Mouse (Mus musculus) inflammation-experienced regulatory T-cells, adult 6 months (primary cell): ENCODE data around the gene Chd9. TPM values are rescaled to one million over a fixed set of nuclear protein-coding genes. Genes with fewer than 3 reads are reported as not detected.
A peak's percentile ranks its signal among the peaks of the same experiment; 100 is the strongest.
"Not testable (repeated sequence)": the region's sequence is repeated elsewhere in the genome, so short reads cannot be mapped to it uniquely, and the experiment has no call there.

Experiments
- ATAC-seq: one replicate; pipeline ENCODE4 v1.8.0; 2017
- polyA plus RNA-seq, 3 experiments: library from polyadenylated mRNA; unstranded; fragments of 100-300 nt; shearing (Covaris generic); gene quantifications; one replicate each; pipeline ENCODE4 v1.2.1; 2017

The Chd9 gene
- polyA plus RNA-seq, 3 experiments from 2014 or later = 77.2 to 213 (median 144) TPM

GRCm38 (mm10) chr8:90907848-90908551 lies 79.8 kb downstream of the Chd9 start:
- peak; percentile 86 for ATAC-seq

GRCm38 (mm10) chr8:90908580-90909471 lies 80.7 kb downstream of the Chd9 start:
- peak; percentile 36 for ATAC-seq

GRCm38 (mm10) chr8:90923158-90923905 lies 95.2 kb downstream of the Chd9 start:
- ATAC-seq = no peak

- no peak for ATAC-seq
These were observed 100.3 kb downstream of the Chd9 start for GRCm38 (mm10) chr8:90928412-90928811.

GRCm38 (mm10) chr8:90930125-90930524 lies 102.0 kb downstream of the Chd9 start:
- not testable (repeated sequence) for ATAC-seq

GRCm38 (mm10) chr8:90932934-90933333 lies 104.8 kb downstream of the Chd9 start:
- no peak for ATAC-seq

GRCm38 (mm10) chr8:90934786-90935185 lies 106.6 kb downstream of the Chd9 start:
- no peak for ATAC-seq

GRCm38 (mm10) chr8:90936840-90937239 lies 108.7 kb downstream of the Chd9 start:
- peak; percentile 84 for ATAC-seq

- no peak for ATAC-seq
These were observed 110.3 kb downstream of the Chd9 start for GRCm38 (mm10) chr8:90938352-90938930.

GRCm38 (mm10) chr8:90939867-90940266 lies 111.7 kb downstream of the Chd9 start:
- ATAC-seq = no peak

- ATAC-seq = no peak
These were observed 115.6 kb downstream of the Chd9 start for GRCm38 (mm10) chr8:90943770-90944169.

- peak; percentile 90 for ATAC-seq
These were observed 126.9 kb downstream of the Chd9 start for GRCm38 (mm10) chr8:90954802-90955760.

GRCm38 (mm10) chr8:90955761-90956136 lies 127.6 kb downstream of the Chd9 start:
- no peak for ATAC-seq

- ATAC-seq = no peak
These were observed 128.2 kb downstream of the Chd9 start for GRCm38 (mm10) chr8:90956390-90956789.

GRCm38 (mm10) chr8:90957711-90958110 lies 129.6 kb downstream of the Chd9 start:
- no peak for ATAC-seq

GRCm38 (mm10) chr8:90959721-90960120 lies 131.6 kb downstream of the Chd9 start:
- ATAC-seq = no peak

- ATAC-seq = peak; percentile 72
These were observed 133.5 kb downstream of the Chd9 start for GRCm38 (mm10) chr8:90961603-90962002.

- ATAC-seq = no peak
These were observed 135.9 kb downstream of the Chd9 start for GRCm38 (mm10) chr8:90964044-90964443.

- ATAC-seq = no peak
These were observed 137.5 kb downstream of the Chd9 start for GRCm38 (mm10) chr8:90965467-90966170.

- no peak for ATAC-seq
These were observed 140.2 kb downstream of the Chd9 start for GRCm38 (mm10) chr8:90968307-90968706.

GRCm38 (mm10) chr8:90976960-90977371 lies 148.8 kb downstream of the Chd9 start:
- no peak for ATAC-seq
